Mouse (Mus musculus): ENCODE data around the gene Olfr1333. TPM values are rescaled to one million over a fixed set of nuclear protein-coding genes. Genes with fewer than 3 reads are reported as not detected.

The Olfr1333 gene
- polyA plus RNA-seq, 1 experiment from 2014 or later: not detected

Other genes with a start within 250 kb of the Olfr1333 start
- gene Cfap57, start 215.5 kb downstream of the Olfr1333 start, polyA plus RNA-seq (2015; fragmentation: Nextera tagmentation; extraction: Ambion mirVana): 0.72 and 1.3 TPM in 2 replicates
- 138 and 150 TPM in 2 replicates for gene Ebna1bp2, start 215.5 kb downstream of the Olfr1333 start, polyA plus RNA-seq (2015; fragmentation: Nextera tagmentation; extraction: Ambion mirVana)
- gene Olfr62, start 177.3 kb downstream of the Olfr1333 start, polyA plus RNA-seq (2015; fragmentation: Nextera tagmentation; extraction: Ambion mirVana): not detected in 2 replicates
- not detected in 2 replicates for gene Olfr1342, start 143.5 kb downstream of the Olfr1333 start, polyA plus RNA-seq (2015; fragmentation: Nextera tagmentation; extraction: Ambion mirVana)
- gene Olfr1341, start 132.8 kb downstream of the Olfr1333 start, polyA plus RNA-seq (2015; fragmentation: Nextera tagmentation; extraction: Ambion mirVana): not detected in 2 replicates
- gene Olfr1340, start 116.1 kb downstream of the Olfr1333 start, polyA plus RNA-seq (2015; fragmentation: Nextera tagmentation; extraction: Ambion mirVana): not detected in 2 replicates
- not detected in 2 replicates for gene Olfr1339, start 104.1 kb downstream of the Olfr1333 start, polyA plus RNA-seq (2015; fragmentation: Nextera tagmentation; extraction: Ambion mirVana)
- not detected in 2 replicates for gene Olfr1338, start 77.5 kb downstream of the Olfr1333 start, polyA plus RNA-seq (2015; fragmentation: Nextera tagmentation; extraction: Ambion mirVana)
- not detected in 2 replicates for gene Olfr1337, start 53.7 kb downstream of the Olfr1333 start, polyA plus RNA-seq (2015; fragmentation: Nextera tagmentation; extraction: Ambion mirVana)
- not detected in 2 replicates for gene Olfr1335, start 26.3 kb downstream of the Olfr1333 start, polyA plus RNA-seq (2015; fragmentation: Nextera tagmentation; extraction: Ambion mirVana)
- not detected in 2 replicates for gene Olfr1331, start 28.4 kb upstream of the Olfr1333 start, polyA plus RNA-seq (2015; fragmentation: Nextera tagmentation; extraction: Ambion mirVana)
- not detected in 2 replicates for gene Olfr1330, start 52.3 kb upstream of the Olfr1333 start, polyA plus RNA-seq (2015; fragmentation: Nextera tagmentation; extraction: Ambion mirVana)
- not detected in 2 replicates for gene Olfr1329, start 81.2 kb upstream of the Olfr1333 start, polyA plus RNA-seq (2015; fragmentation: Nextera tagmentation; extraction: Ambion mirVana)
- not detected in 2 replicates for gene Olfr1328, start 102.3 kb upstream of the Olfr1333 start, polyA plus RNA-seq (2015; fragmentation: Nextera tagmentation; extraction: Ambion mirVana)
- 0.16 and 0.28 TPM in 2 replicates for gene Lao1, start 125.3 kb upstream of the Olfr1333 start, polyA plus RNA-seq (2015; fragmentation: Nextera tagmentation; extraction: Ambion mirVana)